Mouse (Mus musculus): Measurements from ENCODE around the gene Mettl1. TPM values are rescaled to one million over a fixed set of nuclear protein-coding genes. Genes with fewer than 3 reads are reported as not detected.

Mettl1 gene
- polyA plus RNA-seq, 1 experiment from 2014 or later = 29.3 TPM

DNA sequence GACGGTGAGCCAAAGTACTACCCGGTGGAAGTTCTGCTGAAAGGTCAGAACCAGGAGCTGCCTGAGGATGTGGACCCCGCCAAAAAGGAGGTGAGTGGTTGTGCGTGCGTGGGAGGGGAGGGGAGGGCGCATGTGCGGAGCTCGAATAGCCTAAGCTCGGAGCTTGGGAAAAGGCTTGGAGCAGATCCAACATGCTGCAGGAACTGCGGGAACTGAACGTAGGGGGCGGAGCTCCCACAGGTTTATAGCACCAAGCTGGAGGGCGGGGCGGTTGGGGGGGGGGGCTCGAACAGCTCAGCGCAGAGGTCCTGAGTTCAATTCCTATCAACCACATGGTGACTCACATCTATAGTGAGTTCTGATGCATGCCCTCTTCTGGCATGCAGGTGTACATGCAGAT, 22.8 kb upstream of the Mettl1 start:
- H3K36me3 ChIP-seq (ENCODE audit: poor library complexity, severe bottlenecking) = peaks cover 16% of the 10 kb centered on the region
- H3K4me3 ChIP-seq = no peak overlapping the region
- H3K27ac ChIP-seq = no peak overlapping the region
- no peak overlapping the region for H3K4me2 ChIP-seq
- whole genome bisulfite sequencing = 78% methylated on average over 16 of the region's 16 CpGs
- H3K4me1 ChIP-seq = 0 out of 2 replicates have a peak, but pooled peaks cover 2% of the 10 kb centered on the region
- no peaks in the 10 kb centered on the region for H3K27me3 ChIP-seq
- ATAC-seq = no peak
- no peak overlapping the region for H3K9ac ChIP-seq
- H3K9me3 ChIP-seq (replicated peaks) = no peaks in the 10 kb centered on the region

DNA sequence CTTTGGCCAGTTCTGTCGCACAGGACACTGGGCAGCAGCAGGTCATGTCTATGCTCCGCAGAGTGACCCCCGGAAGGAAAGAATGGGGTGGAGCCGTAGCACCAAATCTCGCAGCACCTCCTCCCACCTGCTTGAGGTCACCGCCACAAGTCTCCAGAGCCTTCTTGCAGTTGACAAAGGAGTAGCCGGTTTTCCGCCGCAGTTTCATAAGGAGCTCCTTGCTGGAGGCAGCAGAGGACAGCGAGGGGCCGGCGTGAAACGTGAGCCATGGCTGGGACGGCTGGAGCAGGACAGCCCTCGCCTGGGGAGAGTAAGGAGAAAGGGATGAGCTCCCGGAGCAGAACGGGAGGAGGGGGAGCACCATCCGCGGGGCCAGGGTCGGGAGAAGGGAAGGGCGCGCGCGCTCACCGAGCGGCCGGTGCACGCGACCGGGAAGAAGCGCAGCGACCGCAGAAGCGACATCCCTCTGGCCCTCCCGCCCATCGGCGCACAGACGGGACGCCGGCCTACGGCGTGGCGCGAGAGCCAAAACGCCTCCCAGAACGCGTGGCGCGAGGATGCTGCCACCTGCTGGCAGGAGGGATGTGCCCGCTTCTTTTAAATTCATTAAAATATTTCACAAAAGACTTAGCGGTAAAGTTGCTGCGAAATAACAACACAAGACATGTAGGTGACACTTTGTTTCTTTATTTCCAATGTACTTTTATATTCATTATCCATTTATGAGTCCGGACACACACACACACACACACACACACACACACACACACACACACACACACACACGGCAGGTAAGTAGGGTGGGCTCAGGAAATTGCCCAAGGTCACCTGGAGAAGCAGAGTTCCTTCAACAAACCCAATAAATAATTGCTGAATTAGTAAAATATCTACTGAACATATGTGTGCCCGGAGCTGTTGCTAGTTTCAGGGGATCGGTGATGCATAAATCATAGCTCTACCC, 10.6 kb upstream of the Mettl1 start, which contains the start of gene Tsfm:
Tsfm (minus strand) TSS at position 505 of the 961 bp plus-strand sequence.
- peaks cover 32% of the 10 kb centered on the region for H3K36me3 ChIP-seq (ENCODE audit: poor library complexity, severe bottlenecking)
- H3K27me3 ChIP-seq = no peaks in the 10 kb centered on the region
- H3K9ac ChIP-seq = peak within 1 kb of the TSS; percentile 92
- 5% methylated on average over 56 of the region's 56 CpGs for WGBS
- H3K4me3 ChIP-seq = peak within 1 kb of the TSS; percentile 92
- H3K4me1 ChIP-seq = peaks cover 6% of the 10 kb centered on the region
- H3K4me2 ChIP-seq = peak within 1 kb of the TSS; percentile 91
- no peaks in the 10 kb centered on the region for H3K9me3 ChIP-seq (replicated peaks)
- ATAC-seq = peak; percentile 91
- peak within 1 kb of the TSS; percentile 57 for H3K27ac ChIP-seq

DNA sequence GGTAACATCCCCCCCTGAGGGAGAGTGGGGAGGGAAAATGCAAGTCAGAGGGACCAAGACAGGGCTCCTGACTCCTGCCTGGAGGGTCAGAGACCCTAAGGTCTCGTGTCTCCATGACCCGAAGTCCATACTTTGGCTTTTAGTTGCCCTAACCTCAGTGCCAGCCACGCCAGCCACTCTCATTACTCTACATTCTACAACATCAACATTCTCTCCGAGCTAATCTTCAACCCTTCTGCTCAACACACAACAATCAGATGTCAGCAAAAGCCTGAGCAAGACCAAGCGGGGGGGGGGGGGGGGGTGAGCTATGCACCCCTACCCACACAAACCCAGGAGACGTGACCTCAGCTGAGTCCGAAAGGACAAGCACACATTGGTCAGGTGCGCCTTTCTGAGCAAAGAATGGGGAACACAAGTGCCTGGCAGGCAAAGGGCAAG, 7.9 kb upstream of the Mettl1 start:
- no peak for ATAC-seq
- 87% methylated on average over 8 of the region's 8 CpGs for WGBS
- H3K27ac ChIP-seq = no peak overlapping the region

DNA sequence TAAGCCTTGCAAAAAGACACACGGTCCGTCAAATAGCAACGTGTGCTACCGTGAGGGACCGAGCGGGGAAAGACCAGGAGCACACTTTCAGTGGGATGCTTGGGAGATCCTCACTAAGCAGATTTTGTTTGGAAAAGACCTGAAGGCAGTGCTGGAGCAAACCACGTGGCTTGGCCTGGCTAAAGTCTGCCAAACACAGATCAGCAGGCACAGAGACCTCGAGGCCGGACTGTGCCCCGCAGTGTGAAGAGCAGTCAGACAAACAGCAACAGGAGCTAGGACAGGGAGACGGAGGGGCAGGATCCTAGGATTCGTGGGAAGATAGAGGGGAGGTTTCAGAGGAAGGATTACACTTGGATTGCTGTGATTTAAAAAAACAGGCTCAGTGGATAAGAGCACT, 4.9 kb upstream of the Mettl1 start:
- WGBS = 81% methylated on average over 12 of the region's 12 CpGs
- Histone ChIP-seq H3K36me3 (ENCODE audit: poor library complexity, severe bottlenecking) (no peaks in the 10 kb centered on the region), H3K4me3 (no peak overlapping the region), H3K9me3 (replicated peaks) (no peaks in the 10 kb centered on the region), H3K27me3 (peaks cover 10% of the 10 kb centered on the region; the same call in 1 of the 2 replicates), H3K4me1 (peaks cover 7% of the 10 kb centered on the region; the same call in 1 of the 2 replicates), H3K4me2 (no peak overlapping the region), H3K27ac (no peak overlapping the region), H3K9ac (no peak overlapping the region)
- ATAC-seq = no peak

More for the DNA sequence above, 7.9 kb upstream of the Mettl1 start:
- Histone ChIP-seq H3K36me3 (ENCODE audit: poor library complexity, severe bottlenecking) (peaks cover 5% of the 10 kb centered on the region), H3K27me3 (no peaks in the 10 kb centered on the region), H3K4me3 (no peak overlapping the region), H3K4me1 (peaks cover 6% of the 10 kb centered on the region), H3K9me3 (replicated peaks) (no peaks in the 10 kb centered on the region), H3K4me2 (no peak overlapping the region), H3K9ac (no peak overlapping the region)

DNA sequence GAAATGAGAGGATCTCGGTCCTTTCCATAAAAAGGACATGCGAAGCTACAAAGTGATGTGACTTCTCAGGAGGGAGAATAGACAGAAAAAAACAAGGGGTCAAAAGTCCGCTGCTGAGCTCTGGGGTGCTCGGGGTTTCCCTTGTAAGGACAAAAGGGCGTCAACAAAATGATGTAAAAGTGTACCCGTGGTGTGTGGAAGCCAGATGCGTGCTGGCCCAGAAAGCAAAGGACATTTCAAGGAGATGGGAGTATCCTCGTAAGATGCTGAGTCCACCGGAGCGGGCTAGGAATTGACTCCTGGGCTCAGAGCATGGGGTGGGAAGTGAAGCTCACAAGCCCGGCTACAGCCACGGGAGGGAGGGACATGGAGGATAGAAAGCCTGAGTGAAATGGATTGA, 3.6 kb upstream of the Mettl1 start:
- ATAC-seq = no peak
- no peak overlapping the region for H3K9ac ChIP-seq
- peaks cover 10% of the 10 kb centered on the region; the same call in 1 of the 2 replicates for H3K27me3 ChIP-seq
- H3K4me2 ChIP-seq = no peak overlapping the region
- 74% methylated on average over 12 of the region's 12 CpGs for WGBS
- no peaks in the 10 kb centered on the region for H3K36me3 ChIP-seq (ENCODE audit: poor library complexity, severe bottlenecking)
- H3K9me3 ChIP-seq (replicated peaks) = no peaks in the 10 kb centered on the region
- H3K4me3 ChIP-seq = no peak overlapping the region
- peaks cover 12% of the 10 kb centered on the region for H3K4me1 ChIP-seq
- no peak overlapping the region for H3K27ac ChIP-seq

DNA sequence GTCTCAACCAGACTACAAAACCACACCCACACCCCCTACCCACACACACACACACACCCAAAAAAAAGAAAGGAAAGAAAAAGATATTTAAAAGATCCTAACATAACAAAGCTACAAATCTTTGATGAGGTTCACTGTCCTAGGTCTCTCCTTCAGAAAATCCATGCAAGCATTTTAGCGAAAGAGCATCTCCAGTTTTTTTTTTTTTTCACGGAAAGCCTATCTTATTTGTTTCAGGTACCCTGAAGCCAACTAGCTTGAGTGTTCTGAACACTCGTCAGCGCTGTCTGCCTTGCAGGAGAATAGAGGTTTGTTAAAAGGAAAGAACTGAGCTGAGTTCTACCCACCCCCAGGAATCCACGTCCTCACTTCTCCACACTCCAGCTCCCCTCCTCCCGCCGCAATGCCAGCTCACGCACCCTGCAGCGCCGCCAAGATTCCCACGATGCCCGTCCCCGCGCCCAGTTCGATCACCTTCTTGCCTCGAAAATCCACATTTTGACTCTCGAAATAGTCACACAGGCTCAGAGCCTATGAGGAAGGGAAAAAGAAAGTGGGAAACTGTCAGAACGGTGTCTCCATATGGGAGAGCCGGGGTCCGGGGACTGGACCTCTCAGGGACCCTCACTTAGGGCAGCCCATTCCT, 522 bp upstream of the Mettl1 start:
- no peak; the same call in 1 of the 2 replicates for ATAC-seq
- H3K36me3 ChIP-seq (ENCODE audit: poor library complexity, severe bottlenecking) = peaks cover 5% of the 10 kb centered on the region
- H3K9me3 ChIP-seq (replicated peaks) = no peaks in the 10 kb centered on the region
- peak overlapping the region; percentile 79 for H3K9ac ChIP-seq
- peaks cover 10% of the 10 kb centered on the region; the same call in 1 of the 2 replicates for H3K27me3 ChIP-seq
- peak overlapping the region; percentile 99 for H3K4me2 ChIP-seq
- H3K4me1 ChIP-seq = peaks cover 16% of the 10 kb centered on the region
- H3K4me3 ChIP-seq = peak overlapping the region; percentile 84
- no peak overlapping the region for H3K27ac ChIP-seq
- 1% methylated on average over 20 of the region's 20 CpGs for WGBS

DNA sequence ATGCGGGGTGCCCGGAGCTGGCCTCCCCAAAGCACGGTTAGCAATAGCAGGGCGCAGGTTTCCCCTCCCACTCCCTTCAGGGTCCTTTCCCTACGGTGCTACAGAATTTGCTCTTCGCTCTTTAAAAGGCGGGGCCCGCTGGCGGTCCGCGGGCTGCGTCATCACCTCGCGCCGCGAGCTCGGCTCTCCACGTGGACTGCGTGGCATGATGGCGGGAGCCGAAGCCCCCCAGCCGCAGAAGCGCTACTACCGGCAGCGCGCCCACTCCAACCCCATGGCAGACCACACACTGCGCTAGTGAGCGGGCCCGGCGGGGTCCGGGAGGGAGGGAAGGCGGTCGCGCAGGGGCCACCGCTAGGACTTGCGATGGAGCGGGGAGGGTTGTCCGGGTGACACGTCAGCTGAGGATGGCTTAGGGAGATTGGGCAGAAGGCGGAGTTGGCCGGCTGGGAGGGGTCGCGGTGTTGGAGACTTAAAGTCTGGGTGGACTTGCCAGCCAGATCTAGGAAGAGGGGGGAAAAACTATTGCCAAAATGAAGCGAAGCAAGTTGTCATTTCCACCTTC, 642 bp downstream of the Mettl1 start:
- ATAC-seq = peak; percentile 93
- WGBS = under 1% methylated on average over 44 of the region's 44 CpGs
- H3K9ac ChIP-seq = peak overlapping the region; percentile 79
- H3K27me3 ChIP-seq = peaks cover 10% of the 10 kb centered on the region; the same call in 1 of the 2 replicates
- H3K9me3 ChIP-seq (replicated peaks) = no peaks in the 10 kb centered on the region
- peaks cover 5% of the 10 kb centered on the region for H3K36me3 ChIP-seq (ENCODE audit: poor library complexity, severe bottlenecking)
- peaks cover 16% of the 10 kb centered on the region for H3K4me1 ChIP-seq
- H3K27ac ChIP-seq = no peak overlapping the region
- peak overlapping the region; percentile 84 for H3K4me3 ChIP-seq
- H3K4me2 ChIP-seq = peak overlapping the region; percentile 99

DNA sequence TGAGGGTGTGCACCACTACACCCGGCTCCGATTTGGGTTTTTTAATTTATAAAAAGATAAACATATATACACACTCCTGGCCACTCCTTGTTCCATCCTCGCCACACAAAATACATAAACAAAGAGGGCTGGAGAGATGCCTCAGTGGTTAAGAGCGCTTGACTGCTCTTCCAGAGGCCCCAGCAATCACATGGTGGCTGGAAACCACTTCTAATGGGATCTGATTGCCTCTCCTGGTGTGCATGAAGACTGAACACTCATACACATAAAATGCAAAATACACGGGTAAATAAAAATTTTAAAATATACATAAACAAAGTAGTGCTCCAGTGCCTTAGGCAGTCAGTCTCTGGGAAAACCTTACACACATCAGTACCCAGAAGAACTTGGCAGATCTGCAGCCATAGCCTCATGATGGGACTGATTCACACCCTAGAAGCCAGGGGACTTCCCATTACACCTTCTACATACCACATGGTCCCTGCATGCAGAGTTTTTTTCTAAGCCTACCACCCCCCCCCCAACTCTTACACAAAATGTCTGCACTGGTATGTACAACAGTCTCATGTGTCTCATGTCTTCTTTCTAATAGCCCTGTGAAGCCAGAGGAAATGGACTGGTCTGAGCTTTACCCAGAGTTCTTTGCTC, 1.4 kb downstream of the Mettl1 start:
- peak overlapping the region; percentile 99 for H3K4me2 ChIP-seq
- peaks cover 17% of the 10 kb centered on the region for H3K27me3 ChIP-seq
- 17% methylated on average over 5 of the region's 5 CpGs for WGBS
- H3K9ac ChIP-seq = peak overlapping the region; percentile 79
- peaks cover 5% of the 10 kb centered on the region for H3K36me3 ChIP-seq (ENCODE audit: poor library complexity, severe bottlenecking)
- H3K9me3 ChIP-seq (replicated peaks) = no peaks in the 10 kb centered on the region
- H3K4me1 ChIP-seq = peaks cover 16% of the 10 kb centered on the region
- ATAC-seq = no peak
- peak overlapping the region; percentile 84 for H3K4me3 ChIP-seq
- H3K27ac ChIP-seq = no peak overlapping the region

DNA sequence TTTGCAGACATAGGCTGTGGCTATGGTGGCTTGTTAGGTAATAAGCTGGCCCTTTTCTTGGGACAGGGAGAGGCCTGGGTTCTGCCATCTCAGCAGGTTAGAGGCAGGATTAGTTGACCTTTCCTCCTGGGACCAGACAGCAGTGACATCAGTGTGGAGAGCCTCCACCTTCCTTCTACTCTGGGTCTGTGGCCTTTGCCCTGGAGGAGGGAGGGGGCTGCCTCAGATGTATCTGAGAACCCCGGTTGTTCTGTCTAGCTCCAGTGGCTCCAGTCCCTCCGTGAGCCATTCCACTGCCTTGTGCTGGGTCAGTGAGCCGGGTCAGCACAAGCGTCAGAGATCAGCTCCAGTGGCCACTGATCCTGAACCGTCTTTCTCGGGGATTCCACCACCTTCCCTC, 2.0 kb downstream of the Mettl1 start:
- 85% methylated on average over 6 of the region's 6 CpGs for WGBS
- H3K4me1 ChIP-seq = peaks cover 16% of the 10 kb centered on the region
- peaks cover 5% of the 10 kb centered on the region for H3K36me3 ChIP-seq (ENCODE audit: poor library complexity, severe bottlenecking)
- ATAC-seq = no peak
- H3K27ac ChIP-seq = no peak overlapping the region
- peak overlapping the region; percentile 99; the same call in 1 of the 2 replicates for H3K4me2 ChIP-seq
- no peak overlapping the region for H3K4me3 ChIP-seq
- no peak overlapping the region for H3K9ac ChIP-seq
- H3K27me3 ChIP-seq = peaks cover 23% of the 10 kb centered on the region
- H3K9me3 ChIP-seq (replicated peaks) = no peaks in the 10 kb centered on the region

DNA sequence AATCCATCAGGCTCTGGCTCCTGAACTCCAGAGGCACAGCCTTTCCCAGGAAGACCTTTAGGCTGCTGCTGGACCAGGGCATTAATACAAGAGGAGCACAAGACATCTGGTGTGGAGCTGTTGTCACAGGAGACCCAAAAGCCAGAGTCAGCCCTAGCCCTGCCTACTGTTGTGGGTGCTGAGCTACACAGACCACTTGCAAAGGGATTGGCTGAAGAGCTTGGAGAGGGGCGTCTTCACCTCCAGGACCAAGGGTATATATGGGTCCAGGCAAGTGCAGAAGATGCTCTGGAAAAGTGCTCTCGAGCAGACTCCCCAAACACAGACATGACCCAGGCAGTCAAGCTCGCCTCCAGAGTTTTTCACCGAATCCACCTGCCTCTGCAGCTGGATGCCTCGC, 6.7 kb downstream of the Mettl1 start, which contains the start of gene Cyp27b1:
Cyp27b1 (plus strand) TSS at position 297 of the 400 bp plus-strand sequence.
- Histone ChIP-seq H3K4me3 (peak within 1 kb of the TSS; percentile 3; the same call in 1 of the 2 replicates), H3K9ac (no peak within 1 kb of the TSS), H3K27ac (no peak within 1 kb of the TSS), H3K27me3 (peaks cover 54% of the 10 kb centered on the region), H3K9me3 (replicated peaks) (no peaks in the 10 kb centered on the region), H3K4me1 (peaks cover 12% of the 10 kb centered on the region), H3K36me3 (ENCODE audit: poor library complexity, severe bottlenecking) (peaks cover 7% of the 10 kb centered on the region), H3K4me2 (peak within 1 kb of the TSS; percentile 2; the same call in 1 of the 2 replicates)
- 32% methylated on average over 5 of the region's 5 CpGs for WGBS
- ATAC-seq = no peak
